Mouse (Mus musculus): ENCODE measurements at regions not wholly inside any gene's neighbourhood (a gene's known extent, or its start where the extent isn't known, plus 50 kb on each side); places are given as distances from the start of the nearest gene placed in this dataset.

GRCm38 (mm10) chr14:9492228-9492627 lies 826.2 kb upstream of the 4930452B06Rik start:
- no peak overlapping the region for H3K27ac ChIP-seq (ENCODE audit: low read length)
- H3K9ac ChIP-seq (ENCODE audit: low read depth, low read length): no peak overlapping the region
- no peaks in the 10 kb centered on the region for H3K4me1 ChIP-seq (ENCODE audit: control insufficient read depth, insufficient read depth, low read length)
- no peaks in the 10 kb centered on the region for H3K9me3 ChIP-seq (replicated peaks; ENCODE audit: control insufficient read depth, low read length, poor library complexity, severe bottlenecking)
- no peaks in the 10 kb centered on the region for H3K27me3 ChIP-seq (ENCODE audit: control insufficient read depth, insufficient read depth, low read depth, low read length)
- WGBS: 77% methylated on average over 2 of the region's 2 CpGs
- H3K4me3 ChIP-seq (ENCODE audit: low read depth, low read length): no peak overlapping the region
- no peaks in the 10 kb centered on the region for H3K36me3 ChIP-seq (ENCODE audit: control insufficient read depth, insufficient read depth, low read length)
- no peak overlapping the region for H3K4me2 ChIP-seq (ENCODE audit: low read length)
- ATAC-seq: no peak

GRCm38 (mm10) chr14:9488585-9488984 lies 822.5 kb upstream of the 4930452B06Rik start:
- no peaks in the 10 kb centered on the region for H3K27me3 ChIP-seq (ENCODE audit: control insufficient read depth, insufficient read depth, low read depth, low read length)
- no peaks in the 10 kb centered on the region for H3K36me3 ChIP-seq (ENCODE audit: control insufficient read depth, insufficient read depth, low read length)
- no peak overlapping the region for H3K4me2 ChIP-seq (ENCODE audit: low read length)
- no peak overlapping the region for H3K4me3 ChIP-seq (ENCODE audit: low read depth, low read length)
- H3K9me3 ChIP-seq (replicated peaks; ENCODE audit: control insufficient read depth, low read length, poor library complexity, severe bottlenecking): no peaks in the 10 kb centered on the region
- ATAC-seq: no peak
- WGBS: 41% methylated on average over 1 of the region's 1 CpGs
- H3K9ac ChIP-seq (ENCODE audit: low read depth, low read length): no peak overlapping the region
- H3K27ac ChIP-seq (ENCODE audit: low read length): no peak overlapping the region
- H3K4me1 ChIP-seq (ENCODE audit: control insufficient read depth, insufficient read depth, low read length): no peaks in the 10 kb centered on the region

- no peaks in the 10 kb centered on the region for H3K9me3 ChIP-seq (replicated peaks; ENCODE audit: control insufficient read depth, low read length, poor library complexity, severe bottlenecking)
- ATAC-seq: no peak
Measured at GRCm38 (mm10) chr14:9478981-9479380, 812.9 kb upstream of the 4930452B06Rik start.

GRCm38 (mm10) chr14:9475169-9475568 lies 809.1 kb upstream of the 4930452B06Rik start:
- Histone ChIP-seq H3K4me1 (ENCODE audit: control insufficient read depth, insufficient read depth, low read length) (no peaks in the 10 kb centered on the region), H3K4me3 (ENCODE audit: low read depth, low read length) (no peak overlapping the region), H3K9me3 (replicated peaks; ENCODE audit: control insufficient read depth, low read length, poor library complexity, severe bottlenecking) (no peaks in the 10 kb centered on the region), H3K9ac (ENCODE audit: low read depth, low read length) (no peak overlapping the region), H3K27me3 (ENCODE audit: control insufficient read depth, insufficient read depth, low read depth, low read length) (no peaks in the 10 kb centered on the region), H3K27ac (ENCODE audit: low read length) (no peak overlapping the region), H3K36me3 (ENCODE audit: control insufficient read depth, insufficient read depth, low read length) (no peaks in the 10 kb centered on the region), H3K4me2 (ENCODE audit: low read length) (no peak overlapping the region)
- WGBS: 49% methylated on average over 7 of the region's 7 CpGs
- ATAC-seq: no peak

More at GRCm38 (mm10) chr14:9478981-9479380, 812.9 kb upstream of the 4930452B06Rik start:
- no peaks in the 10 kb centered on the region for H3K36me3 ChIP-seq (ENCODE audit: control insufficient read depth, insufficient read depth, low read length)
- H3K9ac ChIP-seq (ENCODE audit: low read depth, low read length): no peak overlapping the region
- no peak overlapping the region for H3K27ac ChIP-seq (ENCODE audit: low read length)
- no peak overlapping the region for H3K4me2 ChIP-seq (ENCODE audit: low read length)
- no peaks in the 10 kb centered on the region for H3K27me3 ChIP-seq (ENCODE audit: control insufficient read depth, insufficient read depth, low read depth, low read length)
- no peak overlapping the region for H3K4me3 ChIP-seq (ENCODE audit: low read depth, low read length)
- no peaks in the 10 kb centered on the region for H3K4me1 ChIP-seq (ENCODE audit: control insufficient read depth, insufficient read depth, low read length)

- no peaks in the 10 kb centered on the region for H3K4me1 ChIP-seq (ENCODE audit: control insufficient read depth, insufficient read depth, low read length)
- H3K9ac ChIP-seq (ENCODE audit: low read depth, low read length): no peak overlapping the region
- ATAC-seq: no peak
- H3K36me3 ChIP-seq (ENCODE audit: control insufficient read depth, insufficient read depth, low read length): no peaks in the 10 kb centered on the region
- H3K4me2 ChIP-seq (ENCODE audit: low read length): no peak overlapping the region
- H3K27me3 ChIP-seq (ENCODE audit: control insufficient read depth, insufficient read depth, low read depth, low read length): no peaks in the 10 kb centered on the region
- no peaks in the 10 kb centered on the region for H3K9me3 ChIP-seq (replicated peaks; ENCODE audit: control insufficient read depth, low read length, poor library complexity, severe bottlenecking)
- H3K27ac ChIP-seq (ENCODE audit: low read length): no peak overlapping the region
- no peak overlapping the region for H3K4me3 ChIP-seq (ENCODE audit: low read depth, low read length)
Measured at GRCm38 (mm10) chr14:9469686-9470085, 803.6 kb upstream of the 4930452B06Rik start.

GRCm38 (mm10) chr14:9468654-9469053 lies 802.6 kb upstream of the 4930452B06Rik start:
- Histone ChIP-seq H3K27ac (ENCODE audit: low read length) (no peak overlapping the region), H3K27me3 (ENCODE audit: control insufficient read depth, insufficient read depth, low read depth, low read length) (no peaks in the 10 kb centered on the region), H3K4me3 (ENCODE audit: low read depth, low read length) (no peak overlapping the region), H3K9ac (ENCODE audit: low read depth, low read length) (no peak overlapping the region), H3K4me2 (ENCODE audit: low read length) (no peak overlapping the region), H3K4me1 (ENCODE audit: control insufficient read depth, insufficient read depth, low read length) (no peaks in the 10 kb centered on the region), H3K36me3 (ENCODE audit: control insufficient read depth, insufficient read depth, low read length) (no peaks in the 10 kb centered on the region), H3K9me3 (replicated peaks; ENCODE audit: control insufficient read depth, low read length, poor library complexity, severe bottlenecking) (no peaks in the 10 kb centered on the region)
- no peak for ATAC-seq
- WGBS: 83% methylated on average over 3 of the region's 3 CpGs

- Histone ChIP-seq H3K4me2 (ENCODE audit: low read length) (no peak overlapping the region), H3K27me3 (ENCODE audit: control insufficient read depth, insufficient read depth, low read depth, low read length) (no peaks in the 10 kb centered on the region), H3K9ac (ENCODE audit: low read depth, low read length) (no peak overlapping the region), H3K4me1 (ENCODE audit: control insufficient read depth, insufficient read depth, low read length) (no peaks in the 10 kb centered on the region), H3K9me3 (replicated peaks; ENCODE audit: control insufficient read depth, low read length, poor library complexity, severe bottlenecking) (no peaks in the 10 kb centered on the region), H3K4me3 (ENCODE audit: low read depth, low read length) (no peak overlapping the region), H3K36me3 (ENCODE audit: control insufficient read depth, insufficient read depth, low read length) (no peaks in the 10 kb centered on the region), H3K27ac (ENCODE audit: low read length) (no peak overlapping the region)
- WGBS: 69% methylated on average over 7 of the region's 7 CpGs
- ATAC-seq: no peak
Measured at GRCm38 (mm10) chr14:9467690-9468458, 801.8 kb upstream of the 4930452B06Rik start.

- Histone ChIP-seq H3K27ac (ENCODE audit: low read length) (no peak overlapping the region), H3K27me3 (ENCODE audit: control insufficient read depth, insufficient read depth, low read depth, low read length) (no peaks in the 10 kb centered on the region), H3K9ac (ENCODE audit: low read depth, low read length) (no peak overlapping the region), H3K4me1 (ENCODE audit: control insufficient read depth, insufficient read depth, low read length) (no peaks in the 10 kb centered on the region), H3K36me3 (ENCODE audit: control insufficient read depth, insufficient read depth, low read length) (no peaks in the 10 kb centered on the region), H3K4me2 (ENCODE audit: low read length) (no peak overlapping the region), H3K4me3 (ENCODE audit: low read depth, low read length) (no peak overlapping the region), H3K9me3 (replicated peaks; ENCODE audit: control insufficient read depth, low read length, poor library complexity, severe bottlenecking) (no peaks in the 10 kb centered on the region)
- WGBS: 93% methylated on average over 3 of the region's 3 CpGs
- no peak for ATAC-seq
Measured at GRCm38 (mm10) chr14:9460006-9460405, 794.0 kb upstream of the 4930452B06Rik start.

- Histone ChIP-seq H3K9me3 (replicated peaks; ENCODE audit: control insufficient read depth, low read length, poor library complexity, severe bottlenecking) (no peaks in the 10 kb centered on the region), H3K4me3 (ENCODE audit: low read depth, low read length) (no peak overlapping the region), H3K4me2 (ENCODE audit: low read length) (no peak overlapping the region), H3K27ac (ENCODE audit: low read length) (no peak overlapping the region), H3K36me3 (ENCODE audit: control insufficient read depth, insufficient read depth, low read length) (no peaks in the 10 kb centered on the region), H3K27me3 (ENCODE audit: control insufficient read depth, insufficient read depth, low read depth, low read length) (no peaks in the 10 kb centered on the region), H3K4me1 (ENCODE audit: control insufficient read depth, insufficient read depth, low read length) (no peaks in the 10 kb centered on the region), H3K9ac (ENCODE audit: low read depth, low read length) (no peak overlapping the region)
- ATAC-seq: no peak
- 94% methylated on average over 2 of the region's 2 CpGs for WGBS
Measured at GRCm38 (mm10) chr14:9458856-9459255, 792.8 kb upstream of the 4930452B06Rik start.

Measured in midbrain, embryonic 16.5 days (tissue).